Mouse (Mus musculus): ENCODE measurements around the gene Tbc1d25. TPM values are rescaled to one million over a fixed set of nuclear protein-coding genes. Genes with fewer than 3 reads are reported as not detected.
A peak's percentile ranks its signal among the peaks of the same experiment; 100 is the strongest.

Gene Tbc1d25
- polyA plus RNA-seq, 1 experiment from 2014 or later, result 19.0 TPM

- Histone ChIP-seq H3K36me3 (peaks cover 24% of the 10 kb centered on the region), H3K4me3 (replicated peaks) (peak within 1 kb of the TSS; percentile 53), H3K4me2 (replicated peaks) (peak within 1 kb of the TSS; percentile 55), H3K27me3 (no peaks in the 10 kb centered on the region), H3K27ac (peak within 1 kb of the TSS; percentile 94), H3K9ac (replicated peaks) (peak within 1 kb of the TSS; percentile 64), H3K9me3 (no peaks in the 10 kb centered on the region), H3K4me1 (replicated peaks) (peaks cover 5% of the 10 kb centered on the region; the same call in 1 of the 2 replicates)
- ATAC-seq, result peak; percentile 92
- WGBS, result 19% methylated on average over 39 of the region's 40 CpGs
Measured at GRCm38 (mm10) chrX:8132017-8132976, 43.7 kb downstream of the Tbc1d25 start, which contains the start of gene Wdr13. Gene Wdr13 (minus strand): TSS chrX:8132892.

- Histone ChIP-seq H3K4me2 (replicated peaks) (peak overlapping the region; percentile 55), H3K4me1 (replicated peaks) (peaks cover 5% of the 10 kb centered on the region; the same call in 1 of the 2 replicates), H3K27ac (0 out of 2 replicates have a peak overlapping the region, but pooled peaks have one; percentile 35), H3K27me3 (no peaks in the 10 kb centered on the region), H3K9me3 (no peaks in the 10 kb centered on the region), H3K9ac (replicated peaks) (no peak overlapping the region), H3K4me3 (replicated peaks) (peak overlapping the region; percentile 53), H3K36me3 (peaks cover 30% of the 10 kb centered on the region)
- ATAC-seq, result peak; percentile 18; the same call in 1 of the 2 replicates
- WGBS, result 88% methylated on average over 17 of the region's 17 CpGs
Measured at GRCm38 (mm10) chrX:8131393-8131792, 44.6 kb downstream of the Tbc1d25 start.

- H3K36me3 ChIP-seq, result peaks cover 51% of the 10 kb centered on the region
- H3K27me3 ChIP-seq, result no peaks in the 10 kb centered on the region
- no peak overlapping the region for H3K4me2 ChIP-seq (replicated peaks)
- no peak overlapping the region for H3K4me3 ChIP-seq (replicated peaks)
- no peak overlapping the region for H3K9ac ChIP-seq (replicated peaks)
- WGBS, result 76% methylated on average over 7 of the region's 7 CpGs
- H3K9me3 ChIP-seq, result no peaks in the 10 kb centered on the region
- no peaks in the 10 kb centered on the region for H3K4me1 ChIP-seq (replicated peaks)
- H3K27ac ChIP-seq, result no peak overlapping the region
- ATAC-seq, result no peak
Measured at GRCm38 (mm10) chrX:8125235-8125634, 50.7 kb downstream of the Tbc1d25 start.

GRCm38 (mm10) chrX:8123821-8124470 lies 52.0 kb downstream of the Tbc1d25 start:
- ATAC-seq, result no peak
- Histone ChIP-seq H3K4me1 (replicated peaks) (no peaks in the 10 kb centered on the region), H3K9me3 (0 out of 2 replicates have a peak, but pooled peaks cover 3% of the 10 kb centered on the region), H3K4me3 (replicated peaks) (no peak overlapping the region), H3K36me3 (peaks cover 45% of the 10 kb centered on the region), H3K27me3 (no peaks in the 10 kb centered on the region), H3K27ac (no peak overlapping the region), H3K4me2 (replicated peaks) (no peak overlapping the region), H3K9ac (replicated peaks) (no peak overlapping the region)
- WGBS, result 86% methylated on average over 6 of the region's 6 CpGs

- Histone ChIP-seq H3K4me3 (replicated peaks) (no peak overlapping the region), H3K27me3 (no peaks in the 10 kb centered on the region), H3K36me3 (peaks cover 5% of the 10 kb centered on the region), H3K9me3 (0 out of 2 replicates have a peak, but pooled peaks cover 3% of the 10 kb centered on the region), H3K4me2 (replicated peaks) (no peak overlapping the region), H3K4me1 (replicated peaks) (no peaks in the 10 kb centered on the region), H3K27ac (no peak overlapping the region), H3K9ac (replicated peaks) (no peak overlapping the region)
- no peak for ATAC-seq
Measured at GRCm38 (mm10) chrX:8117264-8117663, 58.7 kb downstream of the Tbc1d25 start.

GRCm38 (mm10) chrX:8115275-8115674 lies 60.7 kb downstream of the Tbc1d25 start:
- 80% methylated on average over 4 of the region's 4 CpGs for WGBS
- Histone ChIP-seq H3K4me2 (replicated peaks) (no peak overlapping the region), H3K9me3 (0 out of 2 replicates have a peak, but pooled peaks cover 3% of the 10 kb centered on the region), H3K27me3 (no peaks in the 10 kb centered on the region), H3K4me1 (replicated peaks) (no peaks in the 10 kb centered on the region), H3K9ac (replicated peaks) (no peak overlapping the region), H3K27ac (no peak overlapping the region), H3K4me3 (replicated peaks) (no peak overlapping the region), H3K36me3 (peaks cover 5% of the 10 kb centered on the region)
- no peak for ATAC-seq

- no peak overlapping the region for H3K9ac ChIP-seq (replicated peaks)
- WGBS, result 94% methylated on average over 3 of the region's 3 CpGs
- H3K4me2 ChIP-seq (replicated peaks), result no peak overlapping the region
- H3K27ac ChIP-seq, result no peak overlapping the region
- no peak overlapping the region for H3K4me3 ChIP-seq (replicated peaks)
- H3K27me3 ChIP-seq, result no peaks in the 10 kb centered on the region
- H3K36me3 ChIP-seq, result no peaks in the 10 kb centered on the region
- ATAC-seq, result no peak
- no peaks in the 10 kb centered on the region for H3K9me3 ChIP-seq
- peaks cover 7% of the 10 kb centered on the region for H3K4me1 ChIP-seq (replicated peaks)
Measured at GRCm38 (mm10) chrX:8105019-8105418, 71.0 kb downstream of the Tbc1d25 start.

Other genes with a start within 250 kb of the Tbc1d25 start
- gene Eras, start 247.6 kb downstream of the Tbc1d25 start, polyA plus RNA-seq (2015; fragmentation: Nextera tagmentation; extraction: Ambion mirVana), result 0.24 TPM in 1 of 2 replicates, not detected in the other
- 76.7 and 78.2 TPM in 2 replicates for gene Hdac6, start 228.3 kb downstream of the Tbc1d25 start, polyA plus RNA-seq (2015; fragmentation: Nextera tagmentation; extraction: Ambion mirVana)
- gene Gata1, start 198.1 kb downstream of the Tbc1d25 start, polyA plus RNA-seq (2015; fragmentation: Nextera tagmentation; extraction: Ambion mirVana), result 0.24 and 0.31 TPM in 2 replicates
- gene Glod5, start 157.7 kb downstream of the Tbc1d25 start, polyA plus RNA-seq (2015; fragmentation: Nextera tagmentation; extraction: Ambion mirVana), result 0.26 TPM in 1 of 2 replicates, not detected in the other
- 49.9 and 50.4 TPM in 2 replicates for gene Suv39h1, start 101.4 kb downstream of the Tbc1d25 start, polyA plus RNA-seq (2015; fragmentation: Nextera tagmentation; extraction: Ambion mirVana)
- 0.15 TPM in 1 of 2 replicates, not detected in the other for gene Was, start 85.7 kb downstream of the Tbc1d25 start, polyA plus RNA-seq (2015; fragmentation: Nextera tagmentation; extraction: Ambion mirVana)
- 56.8 and 58.0 TPM in 2 replicates for gene Wdr13, start 43.3 kb downstream of the Tbc1d25 start, polyA plus RNA-seq (2015; fragmentation: Nextera tagmentation; extraction: Ambion mirVana)
- gene Rbm3, start 30.3 kb downstream of the Tbc1d25 start, polyA plus RNA-seq (2015; fragmentation: Nextera tagmentation; extraction: Ambion mirVana), result 358 and 422 TPM in 2 replicates
- gene Ebp, start 17.3 kb upstream of the Tbc1d25 start, polyA plus RNA-seq (2015; fragmentation: Nextera tagmentation; extraction: Ambion mirVana), result 29.3 and 36.7 TPM in 2 replicates
- gene Porcn, start 30.3 kb upstream of the Tbc1d25 start, polyA plus RNA-seq (2015; fragmentation: Nextera tagmentation; extraction: Ambion mirVana), result 40.5 and 41.9 TPM in 2 replicates
- gene Ftsj1, start 76.2 kb upstream of the Tbc1d25 start, polyA plus RNA-seq (2015; fragmentation: Nextera tagmentation; extraction: Ambion mirVana), result 47.3 and 50.8 TPM in 2 replicates
- gene Slc38a5, start 95.0 kb upstream of the Tbc1d25 start, polyA plus RNA-seq (2015; fragmentation: Nextera tagmentation; extraction: Ambion mirVana), result 24.8 and 25.5 TPM in 2 replicates
- not detected in 2 replicates for gene Ssxb10, start 151.2 kb upstream of the Tbc1d25 start, polyA plus RNA-seq (2015; fragmentation: Nextera tagmentation; extraction: Ambion mirVana)
- not detected in 2 replicates for gene Ssxb9, start 190.8 kb upstream of the Tbc1d25 start, polyA plus RNA-seq (2015; fragmentation: Nextera tagmentation; extraction: Ambion mirVana)
- gene Ssxb1, start 237.1 kb upstream of the Tbc1d25 start, polyA plus RNA-seq (2015; fragmentation: Nextera tagmentation; extraction: Ambion mirVana), result not detected in 2 replicates